Mouse (Mus musculus): ENCODE results near the gene Pde8a. TPM values are rescaled to one million over a fixed set of nuclear protein-coding genes. Genes with fewer than 3 reads are reported as not detected.

Pde8a gene
- polyA plus RNA-seq, 1 experiment from 2014 or later: 3.6 TPM

GRCm38 (mm10) chr7:81215950-81216349 lies 2.6 kb downstream of the Pde8a start:
- no peaks in the 10 kb centered on the region; the same call in 1 of the 2 replicates for H3K4me1 ChIP-seq (replicated peaks; ENCODE audit: control insufficient read depth, insufficient read depth, low read length)
- no peaks in the 10 kb centered on the region for H3K36me3 ChIP-seq (ENCODE audit: control insufficient read depth, insufficient read depth)
- no peaks in the 10 kb centered on the region for H3K9me3 ChIP-seq (ENCODE audit: control insufficient read depth)
- no peak for TF ChIP-seq CTCF (IDR thresholded peaks at IDR 0.05; ENCODE audit: low read depth)
- H3K4me3 ChIP-seq (ENCODE audit: low read depth, low read length): no peak overlapping the region
- H3K27ac ChIP-seq (ENCODE audit: low read depth, low read length): no peak overlapping the region
- WGBS: 88% methylated on average over 1 of the region's 1 CpGs
- H3K9ac ChIP-seq (ENCODE audit: low read depth, low read length): no peak overlapping the region
- no peak overlapping the region for H3K4me2 ChIP-seq (replicated peaks; ENCODE audit: low read depth)
- ATAC-seq: no peak
- H3K27me3 ChIP-seq (replicated peaks; ENCODE audit: control insufficient read depth, insufficient read depth, low read length): no peaks in the 10 kb centered on the region

- WGBS: 45% methylated on average over 7 of the region's 7 CpGs
- Histone ChIP-seq H3K9ac (ENCODE audit: low read depth, low read length) (no peak overlapping the region), H3K9me3 (ENCODE audit: control insufficient read depth) (no peaks in the 10 kb centered on the region), H3K27ac (ENCODE audit: low read depth, low read length) (no peak overlapping the region), H3K4me1 (replicated peaks; ENCODE audit: control insufficient read depth, insufficient read depth, low read length) (no peaks in the 10 kb centered on the region; the same call in 1 of the 2 replicates), H3K36me3 (ENCODE audit: control insufficient read depth, insufficient read depth) (no peaks in the 10 kb centered on the region), H3K4me3 (ENCODE audit: low read depth, low read length) (no peak overlapping the region), H3K4me2 (replicated peaks; ENCODE audit: low read depth) (no peak overlapping the region), H3K27me3 (replicated peaks; ENCODE audit: control insufficient read depth, insufficient read depth, low read length) (no peaks in the 10 kb centered on the region)
- TF ChIP-seq CTCF (IDR thresholded peaks at IDR 0.05; ENCODE audit: low read depth): no peak
- ATAC-seq: no peak
These were observed 5.9 kb downstream of the Pde8a start for GRCm38 (mm10) chr7:81219321-81219720.

- WGBS: 93% methylated on average over 3 of the region's 3 CpGs
- Histone ChIP-seq H3K27ac (ENCODE audit: low read depth, low read length) (no peak overlapping the region), H3K9me3 (ENCODE audit: control insufficient read depth) (no peaks in the 10 kb centered on the region), H3K4me1 (replicated peaks; ENCODE audit: control insufficient read depth, insufficient read depth, low read length) (no peaks in the 10 kb centered on the region; the same call in 1 of the 2 replicates), H3K4me2 (replicated peaks; ENCODE audit: low read depth) (no peak overlapping the region), H3K27me3 (replicated peaks; ENCODE audit: control insufficient read depth, insufficient read depth, low read length) (no peaks in the 10 kb centered on the region), H3K36me3 (ENCODE audit: control insufficient read depth, insufficient read depth) (no peaks in the 10 kb centered on the region), H3K4me3 (ENCODE audit: low read depth, low read length) (no peak overlapping the region), H3K9ac (ENCODE audit: low read depth, low read length) (no peak overlapping the region)
- no peak for ATAC-seq
- TF ChIP-seq CTCF (IDR thresholded peaks at IDR 0.05; ENCODE audit: low read depth): no peak
These were observed 7.0 kb downstream of the Pde8a start for GRCm38 (mm10) chr7:81220381-81220780.

GRCm38 (mm10) chr7:81224260-81224659 lies 10.9 kb downstream of the Pde8a start:
- H3K27me3 ChIP-seq (replicated peaks; ENCODE audit: control insufficient read depth, insufficient read depth, low read length): no peaks in the 10 kb centered on the region
- WGBS: 91% methylated on average over 7 of the region's 7 CpGs
- H3K4me3 ChIP-seq (ENCODE audit: low read depth, low read length): no peak overlapping the region
- H3K4me2 ChIP-seq (replicated peaks; ENCODE audit: low read depth): no peak overlapping the region
- no peaks in the 10 kb centered on the region for H3K4me1 ChIP-seq (replicated peaks; ENCODE audit: control insufficient read depth, insufficient read depth, low read length)
- no peaks in the 10 kb centered on the region for H3K9me3 ChIP-seq (ENCODE audit: control insufficient read depth)
- ATAC-seq: no peak
- H3K27ac ChIP-seq (ENCODE audit: low read depth, low read length): no peak overlapping the region
- no peak overlapping the region for H3K9ac ChIP-seq (ENCODE audit: low read depth, low read length)
- no peak for TF ChIP-seq CTCF (IDR thresholded peaks at IDR 0.05; ENCODE audit: low read depth)
- no peaks in the 10 kb centered on the region for H3K36me3 ChIP-seq (ENCODE audit: control insufficient read depth, insufficient read depth)

- 79% methylated on average over 7 of the region's 7 CpGs for WGBS
- Histone ChIP-seq H3K27ac (ENCODE audit: low read depth, low read length) (no peak overlapping the region), H3K36me3 (ENCODE audit: control insufficient read depth, insufficient read depth) (no peaks in the 10 kb centered on the region), H3K9me3 (ENCODE audit: control insufficient read depth) (no peaks in the 10 kb centered on the region), H3K27me3 (replicated peaks; ENCODE audit: control insufficient read depth, insufficient read depth, low read length) (no peaks in the 10 kb centered on the region), H3K4me2 (replicated peaks; ENCODE audit: low read depth) (no peak overlapping the region), H3K4me3 (ENCODE audit: low read depth, low read length) (no peak overlapping the region), H3K4me1 (replicated peaks; ENCODE audit: control insufficient read depth, insufficient read depth, low read length) (no peaks in the 10 kb centered on the region), H3K9ac (ENCODE audit: low read depth, low read length) (no peak overlapping the region)
- TF ChIP-seq CTCF (IDR thresholded peaks at IDR 0.05; ENCODE audit: low read depth): no peak
- ATAC-seq: no peak
These were observed 16.8 kb downstream of the Pde8a start for GRCm38 (mm10) chr7:81230091-81230792.

- H3K4me3 ChIP-seq (ENCODE audit: low read depth, low read length): no peak overlapping the region
- no peak for TF ChIP-seq CTCF (IDR thresholded peaks at IDR 0.05; ENCODE audit: low read depth)
- ATAC-seq: no peak
- WGBS: 84% methylated on average over 2 of the region's 2 CpGs
- H3K9ac ChIP-seq (ENCODE audit: low read depth, low read length): no peak overlapping the region
- H3K4me1 ChIP-seq (replicated peaks; ENCODE audit: control insufficient read depth, insufficient read depth, low read length): no peaks in the 10 kb centered on the region
- no peaks in the 10 kb centered on the region for H3K27me3 ChIP-seq (replicated peaks; ENCODE audit: control insufficient read depth, insufficient read depth, low read length)
- H3K36me3 ChIP-seq (ENCODE audit: control insufficient read depth, insufficient read depth): no peaks in the 10 kb centered on the region
- no peak overlapping the region for H3K4me2 ChIP-seq (replicated peaks; ENCODE audit: low read depth)
- H3K27ac ChIP-seq (ENCODE audit: low read depth, low read length): no peak overlapping the region
- no peaks in the 10 kb centered on the region for H3K9me3 ChIP-seq (ENCODE audit: control insufficient read depth)
These were observed 19.3 kb downstream of the Pde8a start for GRCm38 (mm10) chr7:81232674-81233073.

Measured in intestine, postnatal 0 days (tissue).